Mouse (Mus musculus): ENCODE data around the gene Dnajc1.

Gene Dnajc1

DNA sequence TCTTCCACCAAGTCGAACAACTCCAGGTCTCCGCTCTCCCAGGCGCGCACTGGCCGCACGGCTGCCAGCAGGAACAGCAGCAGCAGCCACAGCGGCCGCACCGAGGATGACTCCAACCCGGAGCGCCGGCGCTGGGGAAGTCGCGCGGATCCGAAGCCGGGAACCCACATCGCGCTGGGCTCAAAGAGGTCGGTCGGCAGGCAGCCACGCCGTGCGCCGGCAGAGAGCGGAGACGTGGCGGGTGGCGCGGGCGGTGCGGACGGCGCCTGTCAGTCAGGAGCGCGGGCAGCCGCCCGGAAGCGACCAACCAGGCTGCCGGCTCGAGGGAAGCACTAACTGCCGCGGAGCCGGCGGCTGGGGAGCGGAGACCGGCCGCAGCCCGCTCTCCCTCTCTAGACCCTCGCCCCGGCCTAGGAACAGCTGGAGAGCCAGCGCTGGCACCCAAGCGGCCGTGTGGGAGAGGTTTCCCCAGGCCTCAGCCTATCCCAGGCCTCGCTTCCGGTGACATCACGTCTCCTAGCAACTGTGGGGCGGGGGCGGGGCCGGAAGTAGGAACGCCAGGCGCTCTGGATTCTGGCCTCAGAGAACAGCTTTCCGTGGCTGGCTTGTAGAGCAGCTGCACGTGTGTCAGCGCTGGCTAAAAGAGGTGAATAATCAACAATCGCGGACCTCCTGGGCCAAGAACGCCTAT, at the start of gene Dnajc1:
Gene Dnajc1, minus strand, starts transcription at position 500 of the 691 bp plus-strand sequence.
- in situ Hi-C loops (cut with MboI, MseI): loop anchor here in 1 of 2 experiments (10.0 kb wide), 1 partner anchor 212 kb away; no protein-coding TSS in a partner anchor

DNA sequence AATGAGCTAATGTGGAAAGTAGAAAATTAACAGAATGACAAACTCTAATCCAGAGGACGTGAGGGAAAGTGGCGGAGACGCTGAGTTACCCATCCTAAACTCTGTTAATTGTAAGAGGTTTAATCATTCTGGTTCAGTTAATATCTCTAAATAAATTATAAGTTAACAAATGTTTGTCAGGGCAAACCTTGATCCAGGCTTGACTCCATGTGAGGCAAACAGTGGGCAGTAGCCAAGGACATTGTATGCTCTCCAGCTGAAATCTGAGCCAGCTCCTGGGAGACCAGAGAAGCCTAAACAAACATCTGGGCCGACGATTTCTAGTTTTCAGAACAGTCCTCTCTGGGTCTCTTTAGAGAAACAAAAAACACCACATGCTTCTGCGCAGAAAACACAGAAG, 49.2 kb upstream of the Dnajc1 start:
- in situ Hi-C loops (cut with MboI, MseI): loop anchor here in 1 of 2 experiments (10.0 kb wide), 1 partner anchor 73 kb away; no protein-coding TSS in a partner anchor

DNA sequence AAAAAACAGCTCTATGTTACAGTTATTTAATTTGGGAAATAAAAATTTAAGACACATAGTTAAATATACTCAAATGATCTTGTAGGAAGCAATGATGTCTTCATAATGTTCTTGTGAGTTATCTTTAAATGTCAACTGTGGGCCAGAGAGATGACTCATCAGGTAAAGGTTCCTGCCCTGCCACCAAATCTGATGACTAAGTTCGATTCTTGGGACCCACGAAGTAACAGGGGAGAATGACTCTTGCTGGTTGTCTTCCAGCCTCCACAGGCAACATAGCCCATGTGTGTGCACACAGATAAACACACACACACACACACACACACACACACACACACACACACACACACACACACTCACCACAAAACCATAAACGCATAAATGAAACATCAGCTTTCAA, 22.6 kb upstream of the Dnajc1 start:
- in situ Hi-C loops (cut with MboI, MseI): no loop called here

DNA sequence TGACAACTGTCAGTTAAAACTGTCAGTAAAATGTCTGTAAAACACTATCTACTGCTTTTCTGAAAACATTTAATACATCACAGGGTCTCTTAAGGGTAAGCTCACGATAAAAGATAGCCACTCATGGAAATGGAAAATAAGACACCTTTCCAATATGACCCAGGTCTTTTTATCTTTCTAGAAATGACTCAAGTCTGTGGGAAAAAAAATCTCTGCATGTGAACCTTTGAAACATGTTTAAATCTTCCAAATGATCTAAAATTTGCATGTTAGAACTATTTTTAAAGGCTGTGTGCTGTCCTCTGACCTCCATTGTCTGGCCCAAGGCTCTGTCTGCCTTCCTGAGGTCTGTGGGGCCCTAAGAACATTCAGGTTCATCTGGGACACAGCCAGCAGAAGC, 11.0 kb upstream of the Dnajc1 start:
- in situ Hi-C loops (cut with MboI, MseI): loop anchor here in 1 of 2 experiments (5.0 kb wide), 1 partner anchor 109 kb away; no protein-coding TSS in a partner anchor

DNA sequence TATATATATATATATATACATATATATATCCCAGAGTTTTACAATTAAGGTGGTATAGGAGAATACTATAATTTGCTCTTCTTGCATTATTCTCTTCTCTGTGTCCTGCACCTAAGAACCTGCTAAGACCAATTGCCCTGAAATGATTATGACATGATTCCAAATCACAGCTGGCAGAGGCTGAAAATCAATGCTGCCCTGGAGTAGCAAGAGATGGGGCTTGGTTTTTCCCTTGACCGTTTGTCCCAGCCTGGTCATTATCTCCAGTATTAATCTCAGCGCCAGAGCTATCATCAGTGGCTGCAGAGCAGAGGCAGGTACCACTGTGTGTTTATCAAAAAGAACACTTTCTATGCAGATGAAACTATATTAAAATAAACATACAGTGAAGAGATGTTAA, 9.1 kb upstream of the Dnajc1 start:
- in situ Hi-C loops (cut with MboI, MseI): loop anchor here in 1 of 2 experiments (5.0 kb wide), 1 partner anchor 111 kb away; no protein-coding TSS in a partner anchor

DNA sequence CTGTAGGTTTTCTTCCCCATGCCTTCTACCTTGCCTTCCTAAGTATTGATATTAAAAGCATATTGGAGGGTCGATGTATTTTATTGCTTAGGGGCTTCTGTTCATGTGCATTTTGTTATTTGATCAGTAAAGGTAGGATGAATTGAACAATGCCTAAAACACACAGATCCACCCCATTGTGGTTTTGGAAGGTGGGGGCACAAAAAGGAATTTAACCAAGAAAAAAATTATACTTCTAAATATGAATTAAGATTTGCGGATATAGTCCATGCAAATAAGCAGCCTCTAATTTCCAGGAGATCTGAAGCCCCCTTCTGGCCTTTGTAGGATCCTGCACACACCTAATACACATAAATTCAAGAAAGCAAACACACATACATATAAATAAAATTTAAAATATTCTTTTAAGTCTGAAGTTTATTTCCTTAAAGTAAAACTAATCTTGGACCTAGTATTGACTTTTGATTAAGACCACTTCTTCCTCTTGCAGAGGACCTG, 441 bp upstream of the Dnajc1 start:
- in situ Hi-C loops (cut with MboI, MseI): loop anchor here in 1 of 2 experiments (10.0 kb wide), 1 partner anchor 212 kb away; no protein-coding TSS in a partner anchor

DNA sequence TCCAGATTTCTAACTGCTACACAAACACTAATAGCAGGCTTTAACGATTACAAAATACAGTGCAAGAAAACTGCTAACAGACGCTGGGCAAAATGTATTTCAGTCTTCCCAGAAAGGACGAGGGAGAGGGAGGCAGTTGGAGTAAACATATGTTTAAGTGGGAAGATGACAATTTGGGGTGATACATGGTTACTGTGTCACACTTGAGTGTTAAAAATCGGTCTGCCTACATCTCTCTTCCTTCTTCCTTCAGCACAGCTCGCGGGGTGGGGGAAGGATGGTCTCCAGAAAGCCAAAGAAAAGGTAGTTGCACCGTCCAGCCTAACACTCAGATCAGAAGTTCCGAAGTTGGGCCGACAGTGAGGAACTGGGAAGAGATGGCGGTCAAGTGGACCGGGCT, 769 bp downstream of the Dnajc1 start:
- in situ Hi-C loops (cut with MboI, MseI): loop anchor here in 1 of 2 experiments (10.0 kb wide), 1 partner anchor 213 kb away; no protein-coding TSS in a partner anchor

DNA sequence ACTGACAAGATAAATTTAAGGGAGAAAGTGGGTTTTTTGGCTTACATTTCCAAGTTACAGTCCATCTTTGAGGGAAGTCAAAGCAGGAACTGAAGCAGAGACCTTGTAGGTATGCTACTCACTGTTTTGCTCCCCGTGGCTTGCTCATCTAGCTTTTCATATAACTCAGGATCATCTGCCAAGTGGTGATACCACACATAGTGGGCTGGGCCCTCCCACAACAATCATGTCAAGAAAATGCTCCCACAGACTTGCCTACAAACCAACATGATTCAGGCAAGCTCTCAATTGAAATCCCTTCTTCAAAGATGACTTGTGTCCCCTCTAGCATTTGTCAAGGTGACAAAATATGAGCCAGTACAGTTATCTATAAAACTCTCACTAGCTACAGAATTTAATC, 3.0 kb downstream of the Dnajc1 start:
- in situ Hi-C loops (cut with MboI, MseI): loop anchor here in 1 of 2 experiments (10.0 kb wide), 1 partner anchor 215 kb away; no protein-coding TSS in a partner anchor

DNA sequence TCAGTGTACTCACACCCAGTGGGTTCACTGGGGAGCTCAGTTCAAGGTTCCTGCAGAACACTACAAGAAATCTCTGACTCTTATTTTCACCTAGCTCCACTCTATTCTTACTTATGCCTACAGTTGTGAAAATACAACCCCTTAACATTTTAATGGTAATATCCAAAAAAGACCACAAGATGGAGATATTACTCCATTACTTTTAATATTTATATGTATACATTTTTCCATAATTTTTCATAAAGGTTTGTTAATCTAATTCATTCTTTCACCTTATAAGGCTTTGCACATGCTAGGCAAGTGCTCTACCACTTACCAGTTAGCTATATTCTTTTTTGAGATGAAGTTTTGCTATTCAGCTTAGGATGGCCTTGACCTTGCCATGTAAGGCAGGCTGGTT, 11.0 kb downstream of the Dnajc1 start:
- in situ Hi-C loops (cut with MboI, MseI): no loop called here

DNA sequence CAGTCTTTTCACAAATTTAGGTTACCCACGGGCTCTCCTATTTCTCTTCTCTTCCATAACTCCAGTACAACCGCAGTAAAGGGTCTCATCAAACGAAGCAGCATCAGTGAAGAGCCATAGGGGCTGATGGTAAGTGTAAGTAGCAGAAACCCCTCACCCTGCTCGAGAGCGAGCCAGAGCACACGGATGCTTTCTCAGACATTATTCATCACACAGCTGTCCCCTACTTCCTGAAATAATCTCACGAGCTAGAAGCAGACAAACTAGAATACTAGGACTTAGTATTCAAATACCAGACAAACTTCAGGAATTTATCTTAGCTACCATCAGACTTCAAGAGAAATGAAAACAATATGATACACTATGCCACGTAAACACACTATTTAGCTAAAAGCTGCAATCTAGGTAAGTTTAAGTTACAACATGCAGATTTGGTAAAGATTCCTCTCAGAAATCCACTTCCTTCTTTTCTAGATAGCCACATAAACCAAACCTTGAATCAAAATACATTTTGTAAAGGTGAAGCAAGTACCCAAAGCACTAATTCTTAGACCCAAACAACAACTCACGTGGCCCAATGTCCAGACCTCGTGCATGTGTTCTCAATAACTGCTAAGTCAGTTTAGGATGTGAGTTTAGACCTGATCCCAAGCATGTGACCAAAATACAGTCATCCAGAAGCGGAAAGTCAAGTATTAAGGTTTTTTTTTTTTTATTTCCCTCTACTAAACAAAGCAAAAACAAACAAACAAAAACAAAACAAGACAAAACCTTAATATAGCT, 20.0 kb downstream of the Dnajc1 start:
- in situ Hi-C loops (cut with MboI, MseI): loop anchor here (10.0 kb wide), 2 partner anchors 132 to 142 kb away; no protein-coding TSS in a partner anchor

DNA sequence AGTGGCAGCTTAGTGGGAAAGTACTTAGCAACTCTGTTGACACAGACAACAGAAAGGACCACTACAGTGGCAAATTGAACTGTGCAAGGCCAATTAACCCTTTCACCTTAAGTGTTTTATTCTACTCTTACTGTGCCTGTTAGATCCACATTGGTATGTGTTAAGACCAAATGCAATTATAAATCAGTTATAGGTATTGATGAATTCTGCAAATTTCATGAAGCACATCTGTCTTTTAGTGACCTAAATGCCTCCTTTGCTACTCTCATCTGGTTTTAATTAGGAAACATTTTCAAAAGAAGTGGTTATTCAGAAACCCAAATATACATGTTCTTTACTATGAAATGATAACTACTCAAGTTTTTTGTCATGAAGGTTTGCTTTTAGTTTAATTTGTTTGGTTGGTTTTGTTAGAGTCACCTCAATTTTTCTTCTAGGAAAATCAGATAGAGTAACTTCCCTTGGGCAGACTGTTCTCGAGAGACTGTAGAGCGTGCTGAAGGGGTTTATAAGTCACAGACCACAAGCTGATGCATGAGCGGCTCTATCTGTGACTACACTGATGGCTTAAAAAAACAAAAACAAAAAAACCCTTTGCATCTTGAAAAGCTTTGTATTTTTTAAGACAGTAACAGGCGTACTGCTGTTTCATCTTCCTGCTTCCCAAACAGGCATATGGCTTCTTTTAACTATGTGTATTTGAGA, 21.7 kb downstream of the Dnajc1 start:
- in situ Hi-C loops (cut with MboI, MseI): loop anchor here (10.0 kb wide), 2 partner anchors 134 to 144 kb away; no protein-coding TSS in a partner anchor

DNA sequence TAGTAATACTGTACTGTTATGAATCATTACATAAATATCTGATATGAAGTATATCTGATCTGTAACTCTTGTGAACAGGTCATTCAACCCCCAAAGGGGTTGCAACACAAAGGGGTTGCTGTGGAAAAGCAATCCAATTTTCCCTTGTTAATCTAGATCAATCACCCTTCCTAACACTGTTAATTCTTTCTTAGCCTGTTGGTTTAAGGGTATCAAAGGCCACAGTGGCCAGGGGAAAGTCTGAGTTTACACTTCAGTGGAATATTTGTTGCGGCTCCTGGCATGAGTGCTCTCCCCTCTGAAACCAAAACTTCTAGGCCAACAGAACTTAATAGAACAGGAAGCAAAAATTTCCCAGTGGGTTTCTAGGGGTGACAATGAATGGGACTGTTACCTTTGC, 28.2 kb downstream of the Dnajc1 start:
- in situ Hi-C loops (cut with MboI, MseI): no loop called here

DNA sequence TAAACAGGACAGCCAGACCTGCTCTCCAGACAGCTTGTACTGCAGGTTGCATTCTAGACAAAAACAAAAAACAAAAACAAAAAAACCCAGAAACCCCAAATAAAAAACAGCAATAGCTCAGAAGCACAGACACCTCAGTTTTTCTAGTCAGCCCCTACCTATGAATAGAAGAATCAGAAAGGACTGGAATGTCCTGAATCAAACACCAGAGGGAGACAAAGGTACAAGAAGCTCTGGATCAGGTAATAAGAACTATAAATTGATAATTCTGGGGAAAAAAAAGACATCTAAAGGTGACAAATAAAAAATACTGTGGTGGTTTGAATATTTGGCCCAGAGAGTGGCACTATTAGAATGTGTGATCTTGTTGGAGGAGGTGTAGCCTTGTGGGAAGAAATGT, 37.3 kb downstream of the Dnajc1 start:
- in situ Hi-C loops (cut with MboI, MseI): no loop called here

DNA sequence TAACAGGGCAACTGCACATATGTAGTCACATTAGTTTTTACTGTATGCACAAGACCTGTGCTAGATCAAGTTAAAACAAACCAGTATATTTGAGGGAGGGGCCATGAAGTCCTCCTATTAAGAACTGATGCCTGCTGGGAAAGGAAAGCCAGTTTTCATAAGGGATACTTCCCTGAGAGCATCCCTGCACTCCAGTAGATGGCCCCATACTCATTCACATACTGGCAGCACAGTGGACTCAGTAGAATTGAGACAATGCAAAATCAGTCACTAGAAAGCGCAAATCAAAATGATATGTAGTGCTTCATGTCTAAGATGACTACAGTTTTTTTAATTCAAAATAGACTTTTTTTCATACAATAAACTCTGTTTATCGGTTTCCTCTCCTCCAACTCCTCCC, 40.0 kb downstream of the Dnajc1 start:
- in situ Hi-C loops (cut with MboI, MseI): no loop called here

DNA sequence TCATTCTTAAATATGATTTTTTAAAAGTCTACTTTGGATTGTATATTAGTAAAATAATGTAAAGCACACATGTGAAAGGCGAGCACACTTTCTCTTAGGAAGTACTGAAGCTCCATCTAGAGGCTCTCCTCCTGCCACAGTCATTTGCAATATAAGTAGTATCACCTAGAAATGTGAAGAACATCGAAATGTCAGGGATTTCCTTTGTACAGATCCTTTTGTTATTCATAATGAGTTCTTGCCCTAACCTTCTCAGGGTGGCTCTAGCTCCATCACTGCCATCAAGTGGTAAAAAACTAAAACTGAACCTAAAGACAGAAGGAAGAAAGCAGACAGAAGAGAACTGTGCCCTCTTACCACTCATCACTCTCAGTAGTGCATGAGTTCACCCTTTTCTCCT, 49.2 kb downstream of the Dnajc1 start:
- in situ Hi-C loops (cut with MboI, MseI): no loop called here

DNA sequence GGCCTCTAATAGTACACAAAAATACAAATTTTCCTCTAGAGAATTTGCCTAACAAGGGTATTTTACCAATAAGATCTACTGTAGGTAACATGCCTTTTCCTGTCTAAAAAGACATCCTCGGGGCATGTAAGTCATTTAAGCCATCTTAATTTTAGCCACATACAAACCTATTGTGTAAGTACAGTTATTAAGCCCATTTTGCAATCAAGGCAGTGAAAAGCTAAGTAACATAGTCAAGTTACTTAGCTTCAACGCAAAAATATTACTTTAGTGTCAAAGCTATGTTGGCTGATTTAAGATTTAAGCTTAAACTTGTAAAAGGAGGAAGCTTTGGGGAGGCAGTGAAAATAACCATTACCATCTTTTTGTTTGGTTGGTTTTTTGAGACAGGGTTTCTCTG, 74.0 kb downstream of the Dnajc1 start:
- in situ Hi-C loops (cut with MboI, MseI): no loop called here

DNA sequence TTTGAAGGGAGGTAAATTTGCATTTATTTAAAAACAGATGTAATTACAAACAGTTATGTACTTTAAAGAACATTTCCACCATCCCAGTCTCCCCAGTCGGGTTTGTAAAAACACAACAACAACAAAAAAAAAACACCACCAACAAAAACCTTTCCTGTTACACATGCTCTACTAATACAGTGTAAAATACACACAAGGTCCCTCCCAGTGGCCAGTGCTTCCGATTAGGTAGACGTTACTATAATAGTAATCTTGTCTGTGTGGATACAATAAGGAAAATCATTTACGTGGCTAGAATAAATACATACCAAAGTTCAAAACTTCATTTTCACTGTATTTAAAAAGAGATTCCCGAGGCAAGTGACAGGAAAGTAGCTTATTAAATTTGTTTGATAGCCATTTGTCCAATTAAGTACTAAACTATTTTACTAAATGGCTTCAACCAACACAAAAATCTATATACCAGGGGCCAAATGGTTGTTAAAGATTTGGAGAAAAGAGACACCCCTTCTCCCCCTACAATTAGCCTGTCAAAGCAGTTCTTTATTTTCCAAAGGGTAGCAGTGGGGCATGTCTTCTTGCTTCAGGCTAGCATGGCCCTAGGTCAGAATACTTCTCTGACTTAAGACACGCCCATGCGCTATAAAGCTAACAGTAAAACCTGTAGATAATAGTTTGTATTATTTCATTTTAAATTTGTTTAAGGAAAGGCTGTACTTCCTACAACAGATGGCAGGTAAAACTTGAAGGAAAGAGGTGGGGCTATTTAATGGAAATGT, 74.9 kb downstream of the Dnajc1 start:
- in situ Hi-C loops (cut with MboI, MseI): no loop called here

DNA sequence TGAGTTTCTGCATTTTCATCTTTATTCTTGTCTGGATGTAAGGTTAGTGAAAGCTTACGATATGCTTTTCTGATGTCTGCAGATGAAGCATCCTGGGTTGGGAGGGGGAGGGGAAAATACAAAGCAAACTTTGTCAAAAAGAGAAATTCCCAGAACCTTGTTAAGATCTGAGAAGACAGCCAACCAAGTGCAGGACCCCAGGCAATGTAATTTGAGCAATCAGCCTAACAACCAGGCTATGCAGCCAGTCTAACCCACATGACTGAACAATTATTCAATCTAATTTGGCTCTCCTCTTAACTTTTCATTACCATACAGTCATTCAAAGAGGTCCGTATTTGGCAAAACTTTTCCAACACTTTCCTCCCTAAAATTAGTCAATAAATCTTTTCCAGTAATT, 75.7 kb downstream of the Dnajc1 start:
- in situ Hi-C loops (cut with MboI, MseI): no loop called here

DNA sequence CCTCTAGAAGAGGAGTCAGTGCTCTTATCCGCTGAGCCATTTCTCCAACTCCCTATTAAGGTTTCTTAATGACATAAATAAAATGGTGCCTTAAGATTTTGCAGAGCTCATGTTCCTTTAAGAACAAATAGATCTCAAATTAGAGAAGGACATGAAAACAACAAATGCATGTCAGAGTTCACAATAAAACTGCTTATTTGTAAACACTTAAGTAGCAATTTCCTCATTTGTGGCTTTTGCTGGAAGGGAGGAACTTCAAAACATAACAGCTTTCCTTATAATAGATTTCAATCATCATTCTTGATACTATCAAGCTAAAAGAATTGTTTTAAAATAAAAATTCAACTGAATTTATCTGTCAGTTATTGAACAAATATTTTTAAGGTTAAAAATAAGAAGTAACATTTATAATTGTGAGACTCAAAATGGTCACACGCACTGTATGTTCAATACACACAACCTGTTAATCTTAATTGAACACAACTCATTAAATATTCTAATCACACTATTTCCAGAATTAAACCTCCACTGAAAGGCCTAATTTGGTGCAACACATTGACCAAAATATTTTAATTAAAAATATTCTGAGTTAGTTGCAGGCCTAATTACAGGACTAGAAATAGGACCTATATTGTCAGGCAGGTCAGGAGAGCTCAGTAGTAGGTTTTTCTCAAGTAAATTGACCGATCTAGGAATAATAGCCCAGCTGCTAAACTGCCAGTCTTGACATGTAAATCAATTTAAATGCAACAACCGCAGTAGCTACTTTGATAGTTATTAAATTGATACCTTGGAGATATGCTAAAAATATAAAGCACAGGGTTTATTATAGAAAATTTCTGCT, 82.1 kb downstream of the Dnajc1 start:
- in situ Hi-C loops (cut with MboI, MseI): no loop called here
